Mouse (Mus musculus) limb, embryonic 14.5 days (tissue): ENCODE results near the gene Ramp2. TPM values are rescaled to one million over a fixed set of nuclear protein-coding genes. Genes with fewer than 3 reads are reported as not detected.

Source experiments
- ATAC-seq: fragments of 200-750 bp; cut with Nextera tagmentation; 2 replicates; pipeline ENCODE4 v1.8.0; 2017; ENCODE audit warnings: low read depth, moderate number of reproducible peaks, moderate TSS enrichment; ENCODE audit not compliant: low FRiP score
- DNase-seq: peaks from one replicate; pipeline ENCODE4 v3.0.0-alpha.2; 2015; ENCODE audit warnings: low spot score
- H3K27ac ChIP-seq: fragments of 300-500 bp; sonication (generic); replicated peaks from 2 replicates; pipeline ENCODE4 v1.5.1; 2014; ENCODE audit warnings: low read depth, mild to moderate bottlenecking, low read length, moderate library complexity, mixed read lengths
- H3K27me3 ChIP-seq: fragments of 300-500 bp; sonication (generic); 2 replicates; pipeline ENCODE4 v1.6.1; 2014; ENCODE audit warnings: low read length, mixed read lengths; ENCODE audit not compliant: control insufficient read depth, insufficient read depth
- H3K36me3 ChIP-seq: fragments of 300-500 bp; sonication (generic); 2 replicates; pipeline ENCODE4 v1.6.1; 2014; ENCODE audit warnings: mild to moderate bottlenecking, low read length, moderate library complexity, mixed read lengths; ENCODE audit not compliant: control insufficient read depth, insufficient read depth
- H3K4me1 ChIP-seq: fragments of 300-500 bp; sonication (generic); 2 replicates; pipeline ENCODE4 v1.6.1; 2014; ENCODE audit warnings: antibody characterized with exemption, low read length, mixed read lengths; ENCODE audit not compliant: control insufficient read depth, insufficient read depth
- H3K4me2 ChIP-seq: fragments of 300-500 bp; sonication (generic); replicated peaks from 2 replicates; pipeline ENCODE4 v1.6.1; 2014; ENCODE audit warnings: low read depth, mild to moderate bottlenecking, low read length, moderate library complexity; ENCODE audit not compliant: severe bottlenecking
- H3K4me3 ChIP-seq: fragments of 300-500 bp; sonication (generic); replicated peaks from 2 replicates; pipeline ENCODE4 v1.5.1; 2014; ENCODE audit warnings: low read length
- H3K9ac ChIP-seq: fragments of 300-500 bp; sonication (generic); 2 replicates; pipeline ENCODE4 v1.6.1; 2014; ENCODE audit warnings: mild to moderate bottlenecking, low read depth, low read length, moderate library complexity; ENCODE audit not compliant: severe bottlenecking
- H3K9me3 ChIP-seq: fragments of 300-500 bp; sonication (generic); 2 replicates; pipeline ENCODE4 v1.6.1; 2016; ENCODE audit warnings: low read length; ENCODE audit not compliant: control insufficient read depth
- POLR2A ChIP-seq: fragments of 200-500 bp; IDR thresholded peaks from 2 replicates; pipeline ENCODE4 v1.8.0; 2012; ENCODE audit warnings: inconsistent platforms, mild to moderate bottlenecking, moderate library complexity, borderline replicate concordance; ENCODE audit not compliant: insufficient read depth, insufficient read length; ENCODE audit errors: extremely low read depth
- WGBS: fragments of 180-500 bp; shearing (Covaris S2); extraction: QIAGEN DNeasy Blood & Tissue Kit; methylation state at CpG from one replicate; pipeline ENCODE4 v1.1.7; 2014; 5-methylcytosine and 5-hydroxymethylcytosine counted together
- polyA plus RNA-seq, 2 experiments: library from polyadenylated mRNA; depleted of rRNA in 1 of 2; stranded (reverse) in 1 of 2; unstranded in 1 of 2; fragments of >200 nt; fragmentation: Nextera tagmentation in 1 of 2; extraction: Ambion mirVana in 1 of 2; gene quantifications; 2 replicates each; pipeline versions ENCODE4 v1.2.1 to v1.2.3; 2012 to 2014

Gene Ramp2
- polyA plus RNA-seq, 2 experiments: 89.4 to 98.9 TPM

DNA sequence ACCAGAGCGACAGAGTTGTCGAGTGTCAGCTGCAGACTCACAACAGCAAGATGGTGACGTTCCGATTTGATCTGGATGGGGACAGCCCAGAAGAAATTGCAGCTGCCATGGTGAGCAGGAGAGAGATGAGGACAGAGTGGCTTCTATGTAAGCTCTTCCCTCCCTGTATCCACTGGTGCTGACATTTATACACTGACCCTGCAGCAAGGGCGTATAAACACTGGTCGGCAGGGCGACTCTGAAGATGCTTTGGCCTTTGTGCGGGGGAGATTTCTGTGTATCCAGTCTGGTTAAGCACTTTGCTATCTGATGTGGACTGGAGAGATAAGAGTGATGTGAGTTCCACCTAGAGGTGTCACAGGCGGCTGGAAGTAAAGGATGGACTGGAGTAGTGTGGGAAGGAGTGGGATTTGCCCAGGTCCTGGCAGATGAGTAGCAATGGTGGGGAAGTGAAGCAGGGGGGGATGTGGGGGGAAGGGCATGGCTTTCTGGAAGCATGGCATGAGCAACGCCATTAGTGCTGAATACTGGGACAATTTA, 23.8 kb downstream of the Ramp2 start:
- Histone ChIP-seq H3K36me3 (0 out of 2 replicates have a peak, but pooled peaks cover 5% of the 10 kb centered on the region), H3K9me3 (no peaks in the 10 kb centered on the region), H3K4me3 (no peak overlapping the region), H3K27ac (no peak overlapping the region), H3K4me2 (no peak overlapping the region), H3K9ac (no peak overlapping the region), H3K4me1 (peaks cover 6% of the 10 kb centered on the region; the same call in 1 of the 2 replicates), H3K27me3 (peaks cover 16% of the 10 kb centered on the region; the same call in 1 of the 2 replicates)
- no peak for TF ChIP-seq POLR2A
- DNase-seq (no peak), ATAC-seq (no peak)
- WGBS: 16% methylated on average over 10 of the region's 10 CpGs

DNA sequence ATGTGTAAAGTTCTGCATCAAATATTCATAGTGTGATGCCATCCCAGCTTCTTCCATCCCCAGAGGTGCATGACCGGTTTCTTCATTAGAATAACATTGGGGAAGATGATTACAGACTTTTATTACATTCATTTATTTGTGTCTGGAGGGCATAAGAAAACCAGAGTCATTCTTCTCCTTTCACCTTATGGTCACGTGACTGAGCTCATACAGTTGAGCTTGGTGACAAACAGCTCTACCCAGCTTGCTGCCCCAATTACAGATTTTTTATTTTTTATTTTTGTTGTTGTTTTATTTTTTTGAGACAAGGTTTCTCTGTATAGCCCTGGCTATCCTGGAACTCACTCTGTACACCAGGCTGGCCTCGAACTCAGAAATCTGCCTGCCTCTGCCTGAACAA, 26.6 kb downstream of the Ramp2 start:
- Histone ChIP-seq H3K27me3 (peaks cover 4% of the 10 kb centered on the region; the same call in 1 of the 2 replicates), H3K36me3 (0 out of 2 replicates have a peak, but pooled peaks cover 10% of the 10 kb centered on the region), H3K4me2 (no peak overlapping the region), H3K9ac (no peak overlapping the region), H3K4me1 (peaks cover 5% of the 10 kb centered on the region), H3K27ac (no peak overlapping the region), H3K9me3 (no peaks in the 10 kb centered on the region), H3K4me3 (no peak overlapping the region)
- 78% methylated on average over 3 of the region's 3 CpGs for WGBS
- DNase-seq: no peak
- no peak for ATAC-seq
- TF ChIP-seq POLR2A: no peak

DNA sequence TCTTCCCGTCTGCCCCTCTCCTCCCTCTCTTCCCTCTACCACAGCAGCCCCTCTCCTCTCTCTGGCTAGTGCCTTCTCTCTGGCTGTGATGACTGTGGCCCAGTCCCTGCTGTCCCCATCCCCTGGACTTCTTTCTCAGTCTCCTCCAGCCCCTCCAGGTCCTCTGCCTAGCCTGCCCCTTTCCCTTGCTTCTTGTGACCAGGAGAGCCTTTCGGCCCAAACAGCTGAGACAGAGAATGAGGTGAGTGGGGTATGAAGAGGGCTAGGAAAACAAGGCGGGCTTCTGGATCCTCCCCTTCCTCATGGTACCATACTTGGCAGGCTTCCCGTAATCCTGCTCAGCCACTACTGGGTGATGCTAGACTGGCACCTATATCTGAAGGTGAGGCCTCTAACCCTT, 29.5 kb downstream of the Ramp2 start:
- no peak overlapping the region for H3K4me2 ChIP-seq
- H3K9ac ChIP-seq: no peak overlapping the region
- WGBS: 67% methylated on average over 4 of the region's 4 CpGs
- no peaks in the 10 kb centered on the region for H3K9me3 ChIP-seq
- H3K36me3 ChIP-seq: 0 out of 2 replicates have a peak, but pooled peaks cover 10% of the 10 kb centered on the region
- H3K4me3 ChIP-seq: no peak overlapping the region
- peaks cover 18% of the 10 kb centered on the region for H3K4me1 ChIP-seq
- no peak overlapping the region for H3K27ac ChIP-seq
- H3K27me3 ChIP-seq: no peaks in the 10 kb centered on the region
- DNase-seq (no peak), ATAC-seq (no peak)
- TF ChIP-seq POLR2A: no peak

DNA sequence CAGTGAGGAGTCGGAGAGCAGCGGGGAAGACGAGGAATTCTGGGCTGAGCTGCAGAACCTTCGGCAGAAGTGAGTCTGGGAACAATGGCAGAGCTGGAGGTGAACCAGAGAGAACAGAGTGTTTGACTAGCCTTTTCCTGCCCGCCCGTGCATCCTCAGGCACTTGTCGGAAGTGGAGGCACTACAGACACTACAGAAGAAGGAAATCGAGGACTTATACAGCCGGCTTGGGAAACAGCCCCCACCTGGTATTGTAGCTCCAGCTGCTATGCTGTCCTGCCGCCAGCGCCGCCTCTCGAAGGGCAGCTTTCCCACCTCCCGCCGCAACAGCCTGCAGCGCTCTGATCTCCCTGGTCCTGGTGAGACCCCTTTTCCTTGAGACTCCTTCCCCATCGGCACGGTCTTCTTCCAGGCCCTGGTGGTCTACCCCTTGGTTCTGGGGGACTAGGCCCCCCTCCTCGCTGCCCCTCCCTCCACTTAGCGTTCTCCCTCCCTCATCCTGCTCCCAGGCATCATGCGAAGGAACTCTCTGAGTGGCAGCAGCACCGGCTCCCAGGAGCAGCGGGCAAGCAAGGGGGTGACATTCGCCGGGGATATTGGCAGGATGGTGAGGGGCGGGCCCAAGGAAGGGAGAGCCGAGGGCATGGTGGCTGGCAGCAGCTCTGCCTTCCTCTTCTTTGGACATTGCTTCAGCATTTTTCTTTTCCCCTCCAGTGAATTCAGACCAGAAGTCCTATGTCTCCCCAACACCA, 30.7 kb downstream of the Ramp2 start:
- no peaks in the 10 kb centered on the region for H3K9me3 ChIP-seq
- no peak for TF ChIP-seq POLR2A
- no peaks in the 10 kb centered on the region for H3K27me3 ChIP-seq
- H3K27ac ChIP-seq: no peak overlapping the region
- no peak overlapping the region for H3K9ac ChIP-seq
- H3K4me1 ChIP-seq: peaks cover 18% of the 10 kb centered on the region
- DNase-seq: no peak
- H3K36me3 ChIP-seq: 0 out of 2 replicates have a peak, but pooled peaks cover 10% of the 10 kb centered on the region
- no peak overlapping the region for H3K4me3 ChIP-seq
- no peak for ATAC-seq
- H3K4me2 ChIP-seq: no peak overlapping the region; the same call in 1 of the 2 replicates
- WGBS: 32% methylated on average over 23 of the region's 27 CpGs

DNA sequence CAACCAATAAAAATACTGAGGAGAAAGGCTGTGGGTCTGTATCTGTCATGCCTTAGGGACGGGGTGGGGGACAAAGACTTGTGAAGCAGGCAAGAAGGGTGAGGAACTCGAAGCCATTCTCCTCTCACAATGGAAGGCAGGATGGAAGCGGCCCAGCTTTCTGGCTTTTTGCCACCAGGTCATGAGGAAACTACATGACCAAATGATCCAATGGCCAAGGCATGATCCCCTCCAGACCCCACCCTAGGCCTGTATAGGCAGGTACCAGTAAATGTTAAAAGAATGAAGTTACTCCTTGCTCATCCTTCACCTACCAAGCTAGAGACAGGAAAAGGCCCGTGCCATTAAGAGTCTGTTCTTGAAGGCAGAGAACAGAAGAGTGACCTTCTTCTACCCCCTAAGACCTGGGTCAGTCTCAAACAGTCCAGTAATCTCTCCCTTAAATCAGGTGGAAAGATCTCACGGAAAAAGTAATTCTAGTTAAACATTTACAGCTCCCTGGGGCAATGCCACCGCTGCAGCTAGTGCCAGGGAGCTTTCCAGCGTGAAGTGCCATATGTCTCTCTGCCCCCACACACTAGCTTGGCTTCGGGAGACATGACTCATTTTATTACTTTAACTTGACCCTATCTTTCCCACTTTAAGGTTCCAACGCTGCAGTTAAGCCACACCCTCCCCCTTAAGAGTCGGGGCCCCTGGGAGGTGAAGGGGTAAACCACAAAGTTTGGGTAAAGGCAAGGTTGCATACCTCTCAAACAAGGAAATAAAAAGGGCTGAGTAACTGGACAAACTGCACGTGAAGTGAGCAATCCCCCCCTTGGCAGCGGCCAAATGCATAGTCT, 31.8 kb downstream of the Ramp2 start:
- Histone ChIP-seq H3K9ac (peak overlapping the region; percentile 66), H3K27me3 (no peaks in the 10 kb centered on the region)
- ATAC-seq: no peak

More for the DNA sequence above, 31.8 kb downstream of the Ramp2 start:
- Histone ChIP-seq H3K4me3 (peak overlapping the region; percentile 67), H3K9me3 (no peaks in the 10 kb centered on the region), H3K4me1 (peaks cover 18% of the 10 kb centered on the region), H3K4me2 (peak overlapping the region; percentile 60), H3K36me3 (0 out of 2 replicates have a peak, but pooled peaks cover 10% of the 10 kb centered on the region), H3K27ac (no peak overlapping the region)
- WGBS: 56% methylated on average over 12 of the region's 12 CpGs
- TF ChIP-seq POLR2A: no peak
- DNase-seq: no peak
